In the genomic region with DNA sequence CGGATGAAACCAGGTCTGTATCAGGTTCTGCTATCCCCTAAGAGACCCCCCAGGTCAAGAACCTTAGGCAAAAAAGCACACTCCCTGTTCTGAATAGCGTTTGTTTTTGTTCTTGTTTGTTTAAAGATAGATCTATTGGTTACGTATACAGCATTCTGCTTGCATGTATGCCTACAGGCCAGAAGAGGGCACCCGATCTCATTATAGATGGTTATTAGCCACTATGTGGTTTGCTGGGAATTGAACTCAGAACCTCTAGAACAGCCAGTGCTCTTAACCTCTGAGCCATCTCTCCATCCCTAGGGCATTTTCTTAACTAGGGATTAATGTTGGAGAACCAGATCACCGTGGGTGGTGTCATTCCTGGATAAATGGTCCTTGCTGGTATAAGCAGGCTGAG, we compare ENCODE assay signal across 20 mouse cellular contexts. TPM values are rescaled to one million over a fixed set of nuclear protein-coding genes. Genes with fewer than 3 reads are reported as not detected.
DNase-seq lines count a peak whose midpoint lies in the region; ATAC-seq and TF ChIP-seq lines count a peak whose summit lies in the region.
"Had no signal": no experiment of that assay in that cellular context is flagged by ENCODE, and none has a peak within 500 bp of the region (broad histone marks: within the 10 kb centered on the region; RNA-seq: fewer than 3 reads in every experiment).

No protein-coding gene starts in this region.

- no peaks in the 10 kb centered on the region for H3K9me3 ChIP-seq in kidney, postnatal 0 days (replicated peaks; ENCODE audit: low read length)
- no peaks in the 10 kb centered on the region for H3K9me3 ChIP-seq in liver, embryonic 13.5 days (replicated peaks)
- no peaks in the 10 kb centered on the region for H3K9me3 ChIP-seq in liver, embryonic 11.5 days (ENCODE audit: control insufficient read depth, low read length)
- peaks cover 13% of the 10 kb centered on the region for H3K9me3 ChIP-seq in E14TG2a.4 (ENCODE audit: low read length)
- H3K9me3 ChIP-seq: embryonic facial prominence, embryonic 15.5 days; forebrain, embryonic 10.5 days; heart, embryonic 12.5 days had no signal

- DNase-seq in kidney, postnatal 0 days (ENCODE audit: low spot score) = no peak
- DNase-seq in kidney, postnatal 10 days = no peak
- no peak for DNase-seq in liver, embryonic 13.5 days
- DNase-seq in liver, embryonic 11.5 days (ENCODE audit: low spot score) = no peak
- peak; percentile 41 for DNase-seq in ZHBTc4 (ENCODE audit: low read depth, low spot score)
- no peak for DNase-seq in spleen, postnatal 10 days (ENCODE audit: low spot score in 2 of 2)
- DNase-seq: adrenal gland, postnatal 10 days; cerebellum, adult 11 months; cerebellum, adult 8-10 months; cerebellum, postnatal 14 days; embryo, embryonic 11 days; gastrocnemius, postnatal 36 days; heart, adult 11 months had no signal

- TF ChIP-seq CTCF in kidney, postnatal 0 days (IDR thresholded peaks at IDR 0.05; ENCODE audit: low read depth) = peak; percentile 8; the same call in 1 of the 2 replicates
- 0 out of 2 replicates have a peak, but pooled peaks have one; percentile 7 for TF ChIP-seq CTCF in E14TG2a.4 (conservative IDR thresholded peaks at IDR 0.05; ENCODE audit: low read length)

- H3K9ac ChIP-seq in kidney, postnatal 0 days (ENCODE audit: low read depth, low read length) = no peak overlapping the region
- no peak overlapping the region for H3K9ac ChIP-seq in liver, embryonic 13.5 days
- no peak overlapping the region for H3K9ac ChIP-seq in liver, embryonic 11.5 days (ENCODE audit: low read depth, low read length)
- H3K9ac ChIP-seq: embryonic facial prominence, embryonic 15.5 days; heart, embryonic 12.5 days had no signal

- H3K27me3 ChIP-seq in kidney, postnatal 0 days (ENCODE audit: insufficient read depth, low read length) = no peaks in the 10 kb centered on the region
- H3K27me3 ChIP-seq in liver, embryonic 13.5 days = peaks cover 9% of the 10 kb centered on the region
- H3K27me3 ChIP-seq in liver, embryonic 11.5 days (replicated peaks; ENCODE audit: control insufficient read depth, insufficient read depth, low read length) = peaks cover 4% of the 10 kb centered on the region
- H3K27me3 ChIP-seq in E14TG2a.4 (ENCODE audit: insufficient read depth, low read length) = peaks cover 2% of the 10 kb centered on the region; the same call in 1 of the 2 replicates

- H3K4me1 ChIP-seq in kidney, postnatal 0 days (replicated peaks; ENCODE audit: insufficient read depth, low read length) = no peaks in the 10 kb centered on the region
- H3K4me1 ChIP-seq in liver, embryonic 13.5 days (replicated peaks) = peaks cover 11% of the 10 kb centered on the region
- H3K4me1 ChIP-seq in liver, embryonic 11.5 days (replicated peaks; ENCODE audit: control insufficient read depth, insufficient read depth, low read length) = peaks cover 2% of the 10 kb centered on the region; the same call in 1 of the 2 replicates
- H3K4me1 ChIP-seq in E14TG2a.4 (replicated peaks; ENCODE audit: low read depth, low read length) = peaks cover 59% of the 10 kb centered on the region

- no peaks in the 10 kb centered on the region for H3K36me3 ChIP-seq in kidney, postnatal 0 days (ENCODE audit: insufficient read depth, low read length)
- no peaks in the 10 kb centered on the region for H3K36me3 ChIP-seq in liver, embryonic 13.5 days
- H3K36me3 ChIP-seq in liver, embryonic 11.5 days (ENCODE audit: control insufficient read depth, insufficient read depth, low read length) = no peaks in the 10 kb centered on the region
- H3K36me3 ChIP-seq in E14TG2a.4 (ENCODE audit: insufficient read depth, low read length) = no peaks in the 10 kb centered on the region
- H3K36me3 ChIP-seq: embryonic facial prominence, embryonic 15.5 days; forebrain, embryonic 10.5 days; heart, embryonic 12.5 days had no signal

- no peak overlapping the region for H3K4me2 ChIP-seq in kidney, postnatal 0 days (ENCODE audit: low read length)
- 0 out of 2 replicates have a peak overlapping the region, but pooled peaks have one; percentile 23 for H3K4me2 ChIP-seq in liver, embryonic 13.5 days
- H3K4me2 ChIP-seq in liver, embryonic 11.5 days = no peak overlapping the region
- H3K4me2 ChIP-seq: embryonic facial prominence, embryonic 15.5 days; heart, embryonic 12.5 days had no signal

- H3K27ac ChIP-seq in kidney, postnatal 0 days = no peak overlapping the region
- H3K27ac ChIP-seq in liver, embryonic 13.5 days = no peak overlapping the region
- no peak overlapping the region for H3K27ac ChIP-seq in liver, embryonic 11.5 days (ENCODE audit: low read depth, low read length)
- H3K27ac ChIP-seq: embryonic facial prominence, embryonic 15.5 days; forebrain, embryonic 10.5 days had no signal

- no peak overlapping the region for H3K4me3 ChIP-seq in kidney, postnatal 0 days (replicated peaks; ENCODE audit: low read depth, low read length)
- H3K4me3 ChIP-seq in liver, embryonic 13.5 days (replicated peaks) = no peak overlapping the region
- H3K4me3 ChIP-seq in liver, embryonic 11.5 days (ENCODE audit: low read depth, low read length) = no peak overlapping the region
- no peak overlapping the region for H3K4me3 ChIP-seq in E14TG2a.4 (replicated peaks; ENCODE audit: low read length)
- H3K4me3 ChIP-seq: embryonic facial prominence, embryonic 15.5 days; erythroblast, embryonic 14.5 days; forebrain, embryonic 10.5 days; heart, embryonic 12.5 days had no signal

- ATAC-seq in kidney, postnatal 0 days (replicated peaks; ENCODE audit: low FRiP score, low read depth) = no peak
- no peak for ATAC-seq in liver, embryonic 13.5 days (ENCODE audit: low read depth)
- ATAC-seq in liver, embryonic 11.5 days (replicated peaks; ENCODE audit: low FRiP score) = no peak
- ATAC-seq: forebrain, embryonic 14.5 days; hindbrain, embryonic 16.5 days had no signal

- WGBS in kidney, postnatal 0 days = 57% methylated on average over 5 of the region's 5 CpGs
- 49% methylated on average over 5 of the region's 5 CpGs for WGBS in liver, embryonic 13.5 days (ENCODE audit: insufficient replicate concordance)
- 52% methylated on average over 5 of the region's 5 CpGs for WGBS in liver, embryonic 11.5 days

RNA-seq across cellular contexts. Expression of a gene that starts 6.0 kb away (rescaled TPM):
- 6.4 and 6.6 TPM in 2 replicates for polyA plus RNA-seq in kidney, postnatal 0 days (2015; fragmentation: Nextera tagmentation; extraction: Ambion mirVana)
- polyA plus RNA-seq in liver, embryonic 13.5 days (2015; fragmentation: Nextera tagmentation; extraction: Ambion mirVana) = 0.39 and 0.46 TPM in 2 replicates
- 0.73 and 1.2 TPM in 2 replicates for polyA plus RNA-seq in liver, embryonic 11.5 days (2014; fragmentation: Nextera tagmentation; extraction: Ambion mirVana)

RNA-seq across cellular contexts. Expression of a gene that starts 9.1 kb away (rescaled TPM):
- polyA plus RNA-seq in kidney, postnatal 0 days (2015; fragmentation: Nextera tagmentation; extraction: Ambion mirVana) = 2.0 and 2.5 TPM in 2 replicates
- polyA plus RNA-seq in liver, embryonic 13.5 days (2015; fragmentation: Nextera tagmentation; extraction: Ambion mirVana) = 0.13 and 0.24 TPM in 2 replicates
- polyA plus RNA-seq in liver, embryonic 11.5 days (2014; fragmentation: Nextera tagmentation; extraction: Ambion mirVana) = 0.22 and 0.45 TPM in 2 replicates

RNA-seq across cellular contexts. Expression of a gene that starts 17.3 kb away (rescaled TPM):
- polyA plus RNA-seq in kidney, postnatal 0 days (2015; fragmentation: Nextera tagmentation; extraction: Ambion mirVana) = 5.6 and 6.3 TPM in 2 replicates
- 1.1 and 4.5 TPM in 2 replicates for polyA plus RNA-seq in liver, embryonic 13.5 days (2015; fragmentation: Nextera tagmentation; extraction: Ambion mirVana)
- polyA plus RNA-seq in liver, embryonic 11.5 days (2014; fragmentation: Nextera tagmentation; extraction: Ambion mirVana) = 8.9 and 17.0 TPM in 2 replicates
- polyA plus RNA-seq: erythroblast, embryonic 14.5 days had no signal

RNA-seq across cellular contexts. Expression of a gene that starts 25.2 kb away (rescaled TPM):
- polyA plus RNA-seq in kidney, postnatal 0 days (2015; fragmentation: Nextera tagmentation; extraction: Ambion mirVana) = 10.8 and 15.2 TPM in 2 replicates
- polyA plus RNA-seq in liver, embryonic 13.5 days (2015; fragmentation: Nextera tagmentation; extraction: Ambion mirVana) = 13.2 and 13.4 TPM in 2 replicates
- 25.1 and 27.7 TPM in 2 replicates for polyA plus RNA-seq in liver, embryonic 11.5 days (2014; fragmentation: Nextera tagmentation; extraction: Ambion mirVana)

RNA-seq across cellular contexts. Expression of a gene that starts 39.9 kb away (rescaled TPM):
- polyA plus RNA-seq in kidney, postnatal 0 days (2015; fragmentation: Nextera tagmentation; extraction: Ambion mirVana) = 31.3 and 33.8 TPM in 2 replicates
- 17.1 and 18.8 TPM in 2 replicates for polyA plus RNA-seq in liver, embryonic 13.5 days (2015; fragmentation: Nextera tagmentation; extraction: Ambion mirVana)
- polyA plus RNA-seq in liver, embryonic 11.5 days (2014; fragmentation: Nextera tagmentation; extraction: Ambion mirVana) = 46.2 and 48.0 TPM in 2 replicates
